Mouse (Mus musculus) C2C12 (cell line): ENCODE measurements at regions not wholly inside any gene's neighbourhood (a gene's known extent, or its start where the extent isn't known, plus 50 kb on each side); places are given as distances from the start of the nearest gene placed in this dataset.

ENCODE experiments used
- H3K27me3 ChIP-seq: one replicate; pipeline ENCODE4 v1.6.1; 2011; ENCODE audit not compliant: control insufficient read depth, insufficient read depth, insufficient read length
- H3K36me3 ChIP-seq: one replicate; pipeline ENCODE4 v1.6.1; 2011; ENCODE audit not compliant: control insufficient read depth, insufficient read depth
- H3K4me3 ChIP-seq: one replicate; pipeline ENCODE4 v1.5.1; 2011; ENCODE audit warnings: mild to moderate bottlenecking, control low read depth; ENCODE audit not compliant: poor library complexity, insufficient read depth, severe bottlenecking
- H3K79me2 ChIP-seq: one replicate; pipeline ENCODE4 v1.6.1; 2011; ENCODE audit not compliant: control insufficient read depth, insufficient read depth
- H3K79me3 ChIP-seq: one replicate; pipeline ENCODE4 v1.6.1; 2011; ENCODE audit warnings: low read depth, control low read depth
- H3ac ChIP-seq: one replicate; pipeline ENCODE3; 2011; ENCODE audit warnings: low read depth; ENCODE audit not compliant: control insufficient read depth, insufficient read length
- CEBPB ChIP-seq: IDR thresholded peaks from one replicate; pipeline ENCODE4 v1.6.1; 2011; ENCODE audit warnings: low read depth, mild to moderate bottlenecking, control low read depth, moderate library complexity
- CTCF ChIP-seq: IDR thresholded peaks from one replicate; pipeline ENCODE4 v1.5.1; 2011; ENCODE audit not compliant: control insufficient read depth, insufficient read depth, insufficient read length
- FOSL1 ChIP-seq: IDR thresholded peaks from one replicate; pipeline ENCODE4 v1.8.0; 2011; ENCODE audit warnings: mild to moderate bottlenecking, low read length; ENCODE audit not compliant: poor library complexity, insufficient read depth, severe bottlenecking
- MAX ChIP-seq: IDR thresholded peaks from one replicate; pipeline ENCODE4 v1.6.1; 2011; ENCODE audit warnings: mild to moderate bottlenecking, control low read depth
- MYOD1 ChIP-seq: IDR thresholded peaks from one replicate; pipeline ENCODE4 v1.6.1; 2011; ENCODE audit warnings: low read depth; ENCODE audit not compliant: control insufficient read depth, insufficient read length
- MYOG ChIP-seq: IDR thresholded peaks from one replicate; pipeline ENCODE4 v1.6.1; 2011; ENCODE audit not compliant: control insufficient read depth, insufficient read length; ENCODE audit errors: extremely low read depth
- USF1 ChIP-seq: IDR thresholded peaks from one replicate; pipeline ENCODE4 v1.6.1; 2011; ENCODE audit warnings: low read depth, mild to moderate bottlenecking, control low read depth, moderate library complexity

DNA sequence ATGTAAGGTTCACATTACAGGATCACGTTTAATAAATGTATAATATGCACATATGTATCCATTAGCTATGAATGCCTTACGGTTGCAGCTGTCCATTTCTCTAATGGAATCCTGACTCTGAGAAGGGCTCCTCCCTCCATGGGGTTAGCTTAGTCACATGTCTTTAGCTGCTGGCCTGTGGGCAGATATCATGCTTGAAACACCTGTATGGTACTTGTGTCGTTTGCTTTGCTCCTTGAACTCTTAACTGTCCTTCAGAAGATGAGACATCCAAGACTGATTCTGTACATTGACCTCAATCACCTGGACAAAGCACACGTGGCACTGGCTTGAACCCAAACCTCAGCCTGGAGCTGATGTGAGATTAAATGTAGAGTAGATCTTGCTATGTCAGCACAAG is 128.3 kb upstream of the 4930583I09Rik start:
- no peaks in the 10 kb centered on the region for H3K36me3 ChIP-seq
- H3ac ChIP-seq: no peak overlapping the region
- TF ChIP-seq MYOG (no peak), FOSL1 (no peak), USF1 (no peak), CTCF (no peak), MAX (no peak), CEBPB (no peak), MYOD1 (no peak)
- H3K79me3 ChIP-seq: no peaks in the 10 kb centered on the region
- H3K79me2 ChIP-seq: no peaks in the 10 kb centered on the region
- H3K27me3 ChIP-seq: no peaks in the 10 kb centered on the region
- H3K4me3 ChIP-seq: no peak overlapping the region

DNA sequence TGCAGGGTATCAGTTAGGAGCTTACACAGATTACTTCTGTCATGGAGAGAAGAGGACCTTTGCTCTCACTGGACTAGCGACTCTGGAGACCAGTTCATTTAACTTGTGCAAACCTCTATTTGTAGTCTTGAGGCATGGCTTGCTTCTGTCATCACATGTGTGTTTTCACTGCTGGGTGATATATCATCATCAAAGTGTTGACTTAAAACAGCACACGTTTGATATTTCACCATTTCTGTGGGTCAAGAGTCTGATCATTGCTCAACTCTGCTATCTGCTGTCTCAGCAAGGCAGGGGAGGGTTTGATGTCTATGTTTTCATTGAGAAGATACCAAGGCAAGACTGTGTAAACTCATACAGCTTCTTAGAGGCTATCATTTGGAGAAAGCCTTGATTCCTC is 126.0 kb upstream of the 4930583I09Rik start:
- H3K36me3 ChIP-seq: no peaks in the 10 kb centered on the region
- H3K4me3 ChIP-seq: no peak overlapping the region
- no peak overlapping the region for H3ac ChIP-seq
- H3K79me2 ChIP-seq: no peaks in the 10 kb centered on the region
- no peaks in the 10 kb centered on the region for H3K27me3 ChIP-seq
- TF ChIP-seq CTCF (no peak), MYOG (no peak), FOSL1 (no peak), USF1 (no peak), MAX (no peak), MYOD1 (no peak), CEBPB (no peak)
- H3K79me3 ChIP-seq: no peaks in the 10 kb centered on the region

DNA sequence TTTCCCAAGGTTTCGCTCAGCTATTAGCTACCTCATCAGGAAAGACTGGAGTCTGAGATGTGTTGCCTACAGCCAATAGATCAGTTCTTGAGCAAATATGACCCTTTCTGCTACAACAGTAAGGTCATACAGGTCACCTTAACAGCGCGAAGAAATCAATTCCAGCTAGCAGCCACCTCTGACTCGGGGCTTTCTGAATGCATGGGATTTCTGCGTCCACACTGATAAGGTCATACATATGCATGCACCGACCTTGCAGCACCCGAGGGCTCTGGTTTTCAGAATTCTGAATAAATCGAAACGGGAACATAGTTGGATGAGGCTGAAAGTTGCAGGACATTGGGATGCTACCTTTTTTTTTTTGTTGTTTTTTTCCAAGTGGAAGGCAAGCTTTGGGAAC is 121.6 kb upstream of the 4930583I09Rik start:
- no peak overlapping the region for H3ac ChIP-seq
- no peak overlapping the region for H3K4me3 ChIP-seq
- H3K36me3 ChIP-seq: no peaks in the 10 kb centered on the region
- no peaks in the 10 kb centered on the region for H3K79me2 ChIP-seq
- no peak for TF ChIP-seq MYOD1
- no peak for TF ChIP-seq USF1
- no peak for TF ChIP-seq CEBPB
- no peak for TF ChIP-seq MYOG
- no peaks in the 10 kb centered on the region for H3K27me3 ChIP-seq
- no peaks in the 10 kb centered on the region for H3K79me3 ChIP-seq

DNA sequence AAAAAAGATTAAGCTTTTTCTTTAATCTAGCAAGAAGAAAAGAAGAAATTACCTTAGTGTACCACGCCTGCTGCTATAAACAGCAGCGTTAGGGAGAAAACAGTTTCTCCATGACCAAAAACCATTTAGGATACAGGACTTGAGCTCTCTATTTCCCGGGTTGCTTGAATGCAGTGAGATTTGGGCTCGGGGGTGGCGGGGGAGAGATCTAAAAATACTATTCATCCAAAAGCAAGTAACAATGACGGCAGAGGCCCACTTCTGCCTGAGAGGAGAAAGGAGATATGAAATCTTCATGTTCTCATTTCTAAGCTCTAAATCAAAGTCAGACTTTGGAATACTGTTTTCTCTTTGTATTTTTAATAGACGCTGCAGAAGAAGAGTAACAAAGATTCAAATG is 120.6 kb upstream of the 4930583I09Rik start:
- H3K4me3 ChIP-seq: no peak overlapping the region
- no peaks in the 10 kb centered on the region for H3K79me2 ChIP-seq
- H3K79me3 ChIP-seq: no peaks in the 10 kb centered on the region
- no peaks in the 10 kb centered on the region for H3K27me3 ChIP-seq
- no peak for TF ChIP-seq MYOG
- TF ChIP-seq MYOD1: no peak
- TF ChIP-seq MAX: no peak
- TF ChIP-seq CTCF: no peak
- TF ChIP-seq FOSL1: no peak
- TF ChIP-seq CEBPB: no peak
- TF ChIP-seq USF1: no peak
- H3K36me3 ChIP-seq: no peaks in the 10 kb centered on the region
- H3ac ChIP-seq: no peak overlapping the region

DNA sequence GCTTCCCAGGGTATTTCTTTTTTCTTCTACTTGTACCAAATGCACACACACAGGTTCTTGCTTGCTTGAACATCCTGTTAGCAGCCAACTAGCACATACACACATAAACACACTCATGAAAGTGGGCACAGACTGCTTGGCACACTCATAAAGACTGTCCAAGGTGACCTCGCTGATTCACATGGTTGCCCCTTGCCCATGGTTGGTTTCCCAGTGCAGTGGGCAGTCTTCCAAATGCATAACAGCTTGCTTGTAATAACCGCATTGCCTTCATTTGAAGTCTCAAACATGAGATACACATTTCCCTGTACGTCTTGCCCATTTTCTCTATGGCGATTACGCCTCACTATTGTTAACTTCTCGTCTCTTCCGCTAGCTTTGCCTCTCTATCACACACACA is 117.4 kb upstream of the 4930583I09Rik start:
- no peaks in the 10 kb centered on the region for H3K27me3 ChIP-seq
- H3K79me2 ChIP-seq: no peaks in the 10 kb centered on the region
- H3K79me3 ChIP-seq: no peaks in the 10 kb centered on the region
- H3K4me3 ChIP-seq: no peak overlapping the region
- no peak overlapping the region for H3ac ChIP-seq
- no peaks in the 10 kb centered on the region for H3K36me3 ChIP-seq
- TF ChIP-seq MAX (no peak), MYOD1 (no peak), CTCF (no peak), MYOG (no peak), FOSL1 (no peak)

DNA sequence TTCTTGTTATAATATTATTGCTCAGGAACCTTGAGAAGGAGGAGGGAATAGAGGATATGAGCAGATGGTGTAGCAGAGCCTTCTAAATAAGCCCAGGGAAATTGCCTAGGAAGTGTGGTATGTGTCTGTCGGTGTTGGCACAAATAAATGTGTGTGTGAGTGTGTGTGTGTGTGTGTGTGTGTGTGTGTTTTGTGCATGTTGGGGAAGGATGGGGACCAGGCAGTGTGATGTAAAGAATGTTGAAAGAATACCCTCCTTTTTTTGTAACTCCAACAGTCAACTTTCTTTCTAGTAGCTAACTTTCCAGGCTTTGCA is 115.7 kb upstream of the 4930583I09Rik start:
- no peaks in the 10 kb centered on the region for H3K79me3 ChIP-seq
- H3K27me3 ChIP-seq: no peaks in the 10 kb centered on the region
- H3ac ChIP-seq: no peak overlapping the region
- no peak overlapping the region for H3K4me3 ChIP-seq
- no peaks in the 10 kb centered on the region for H3K36me3 ChIP-seq
- no peak for TF ChIP-seq CEBPB
- no peak for TF ChIP-seq MYOG
- no peak for TF ChIP-seq CTCF
- TF ChIP-seq USF1: no peak
- no peak for TF ChIP-seq FOSL1
- no peak for TF ChIP-seq MAX
- no peak for TF ChIP-seq MYOD1
- H3K79me2 ChIP-seq: no peaks in the 10 kb centered on the region
